Mouse (Mus musculus): ENCODE measurements around the gene Klhl25. TPM values are rescaled to one million over a fixed set of nuclear protein-coding genes. Genes with fewer than 3 reads are reported as not detected.
A peak's percentile ranks its signal among the peaks of the same experiment; 100 is the strongest.
"Not testable (repeated sequence)": the region's sequence is repeated elsewhere in the genome, so short reads cannot be mapped to it uniquely, and the experiment has no call there.

Klhl25 gene
- polyA plus RNA-seq, 1 experiment from 2014 or later, result 29.0 TPM

- Histone ChIP-seq H3K36me3 (peaks cover 46% of the 10 kb centered on the region), H3K4me1 (replicated peaks) (peaks cover 16% of the 10 kb centered on the region)
- not testable (repeated sequence) for H3K27ac ChIP-seq (replicated peaks); H3K4me2 ChIP-seq; ATAC-seq (ENCODE audit: low read depth); H3K4me3 ChIP-seq; H3K9me3 ChIP-seq; H3K9ac ChIP-seq; H3K27me3 ChIP-seq
- WGBS, result 92% methylated on average over 5 of the region's 5 CpGs
Observed at GRCm38 (mm10) chr7:75863248-75863911, 15.3 kb downstream of the Klhl25 start.

GRCm38 (mm10) chr7:75865026-75865425 lies 16.9 kb downstream of the Klhl25 start:
- Histone ChIP-seq H3K4me1 (replicated peaks) (peaks cover 9% of the 10 kb centered on the region), H3K4me3 (no peak overlapping the region), H3K9me3 (peaks cover 5% of the 10 kb centered on the region; the same call in 1 of the 2 replicates), H3K4me2 (no peak overlapping the region), H3K36me3 (peaks cover 56% of the 10 kb centered on the region), H3K9ac (no peak overlapping the region), H3K27me3 (no peaks in the 10 kb centered on the region), H3K27ac (replicated peaks) (no peak overlapping the region)
- WGBS, result 98% methylated on average over 6 of the region's 6 CpGs
- no peak for ATAC-seq (ENCODE audit: low read depth)

- H3K27ac ChIP-seq (replicated peaks), result no peak overlapping the region
- H3K4me3 ChIP-seq, result no peak overlapping the region
- 93% methylated on average over 13 of the region's 13 CpGs for WGBS
- H3K36me3 ChIP-seq, result peaks cover 63% of the 10 kb centered on the region
- no peaks in the 10 kb centered on the region for H3K27me3 ChIP-seq
- no peak overlapping the region for H3K9ac ChIP-seq
- H3K9me3 ChIP-seq, result peaks cover 5% of the 10 kb centered on the region; the same call in 1 of the 2 replicates
- ATAC-seq (ENCODE audit: low read depth), result no peak
- H3K4me1 ChIP-seq (replicated peaks), result peaks cover 14% of the 10 kb centered on the region
- no peak overlapping the region for H3K4me2 ChIP-seq
Observed at GRCm38 (mm10) chr7:75866557-75866956, 18.4 kb downstream of the Klhl25 start.

GRCm38 (mm10) chr7:75868687-75869086 lies 20.6 kb downstream of the Klhl25 start:
- peaks cover 80% of the 10 kb centered on the region for H3K36me3 ChIP-seq
- 87% methylated on average over 2 of the region's 2 CpGs for WGBS

GRCm38 (mm10) chr7:75870551-75870950 lies 22.4 kb downstream of the Klhl25 start:
- Histone ChIP-seq H3K27ac (replicated peaks) (no peak overlapping the region), H3K9me3 (no peaks in the 10 kb centered on the region), H3K36me3 (peaks cover 78% of the 10 kb centered on the region), H3K4me3 (no peak overlapping the region), H3K4me1 (replicated peaks) (peaks cover 14% of the 10 kb centered on the region), H3K9ac (no peak overlapping the region), H3K27me3 (no peaks in the 10 kb centered on the region), H3K4me2 (no peak overlapping the region)
- 72% methylated on average over 9 of the region's 9 CpGs for WGBS
- ATAC-seq (ENCODE audit: low read depth), result no peak

More at GRCm38 (mm10) chr7:75868687-75869086, 20.6 kb downstream of the Klhl25 start:
- H3K27ac ChIP-seq (replicated peaks), result no peak overlapping the region
- no peaks in the 10 kb centered on the region for H3K27me3 ChIP-seq
- no peak overlapping the region for H3K4me2 ChIP-seq
- H3K4me3 ChIP-seq, result no peak overlapping the region
- peaks cover 5% of the 10 kb centered on the region; the same call in 1 of the 2 replicates for H3K9me3 ChIP-seq
- H3K4me1 ChIP-seq (replicated peaks), result peaks cover 14% of the 10 kb centered on the region
- ATAC-seq (ENCODE audit: low read depth), result no peak
- H3K9ac ChIP-seq, result no peak overlapping the region

GRCm38 (mm10) chr7:75872255-75872654 lies 24.1 kb downstream of the Klhl25 start:
- Histone ChIP-seq H3K9ac (no peak overlapping the region), H3K27me3 (no peaks in the 10 kb centered on the region), H3K4me1 (replicated peaks) (peaks cover 9% of the 10 kb centered on the region), H3K36me3 (peaks cover 61% of the 10 kb centered on the region), H3K27ac (replicated peaks) (0 out of 2 replicates have a peak overlapping the region, but pooled peaks have one; percentile 13), H3K4me2 (no peak overlapping the region), H3K9me3 (no peaks in the 10 kb centered on the region), H3K4me3 (no peak overlapping the region)
- ATAC-seq (ENCODE audit: low read depth), result no peak
- 75% methylated on average over 5 of the region's 5 CpGs for WGBS

GRCm38 (mm10) chr7:75872697-75873096 lies 24.6 kb downstream of the Klhl25 start:
- WGBS, result 85% methylated on average over 8 of the region's 8 CpGs
- Histone ChIP-seq H3K9me3 (no peaks in the 10 kb centered on the region), H3K4me2 (no peak overlapping the region), H3K4me1 (replicated peaks) (peaks cover 9% of the 10 kb centered on the region; the same call in 1 of the 2 replicates), H3K27ac (replicated peaks) (0 out of 2 replicates have a peak overlapping the region, but pooled peaks have one; percentile 13), H3K4me3 (no peak overlapping the region), H3K36me3 (peaks cover 57% of the 10 kb centered on the region), H3K27me3 (no peaks in the 10 kb centered on the region), H3K9ac (no peak overlapping the region)
- ATAC-seq (ENCODE audit: low read depth), result no peak

GRCm38 (mm10) chr7:75873216-75873615 lies 25.1 kb downstream of the Klhl25 start:
- WGBS, result 82% methylated on average over 3 of the region's 3 CpGs
- no peak for ATAC-seq (ENCODE audit: low read depth)
- peaks cover 56% of the 10 kb centered on the region for H3K36me3 ChIP-seq
- H3K4me3 ChIP-seq, result no peak overlapping the region
- no peak overlapping the region for H3K27ac ChIP-seq (replicated peaks)
- H3K9ac ChIP-seq, result no peak overlapping the region
- H3K4me1 ChIP-seq (replicated peaks), result peaks cover 9% of the 10 kb centered on the region; the same call in 1 of the 2 replicates
- H3K27me3 ChIP-seq, result no peaks in the 10 kb centered on the region
- H3K4me2 ChIP-seq, result no peak overlapping the region
- H3K9me3 ChIP-seq, result no peaks in the 10 kb centered on the region

GRCm38 (mm10) chr7:75873746-75874145 lies 25.6 kb downstream of the Klhl25 start:
- 93% methylated on average over 7 of the region's 7 CpGs for WGBS
- H3K4me3 ChIP-seq, result no peak overlapping the region
- H3K36me3 ChIP-seq, result peaks cover 51% of the 10 kb centered on the region

GRCm38 (mm10) chr7:75879436-75879835 lies 31.3 kb downstream of the Klhl25 start:
- not testable (repeated sequence) for H3K4me1 ChIP-seq (replicated peaks); H3K4me2 ChIP-seq; ATAC-seq (ENCODE audit: low read depth); H3K4me3 ChIP-seq; H3K9ac ChIP-seq; H3K9me3 ChIP-seq; H3K27me3 ChIP-seq; H3K36me3 ChIP-seq; H3K27ac ChIP-seq (replicated peaks)
- WGBS, result 87% methylated on average over 2 of the region's 2 CpGs

More at GRCm38 (mm10) chr7:75873746-75874145, 25.6 kb downstream of the Klhl25 start:
- H3K9me3 ChIP-seq, result no peaks in the 10 kb centered on the region
- H3K27ac ChIP-seq (replicated peaks), result no peak overlapping the region
- peaks cover 9% of the 10 kb centered on the region; the same call in 1 of the 2 replicates for H3K4me1 ChIP-seq (replicated peaks)
- H3K27me3 ChIP-seq, result no peaks in the 10 kb centered on the region
- ATAC-seq (ENCODE audit: low read depth), result no peak
- no peak overlapping the region for H3K4me2 ChIP-seq
- H3K9ac ChIP-seq, result no peak overlapping the region

- Histone ChIP-seq H3K4me3 (no peak overlapping the region), H3K36me3 (0 out of 2 replicates have a peak, but pooled peaks cover under 1% of the 10 kb centered on the region), H3K9me3 (no peaks in the 10 kb centered on the region), H3K27me3 (no peaks in the 10 kb centered on the region), H3K4me1 (replicated peaks) (peaks cover 6% of the 10 kb centered on the region), H3K9ac (peak overlapping the region; percentile 34; the same call in 1 of the 2 replicates), H3K27ac (replicated peaks) (peak overlapping the region; percentile 56), H3K4me2 (no peak overlapping the region)
- ATAC-seq (ENCODE audit: low read depth), result peak; percentile 60; the same call in 1 of the 2 replicates
- WGBS, result 67% methylated on average over 8 of the region's 8 CpGs
Observed at GRCm38 (mm10) chr7:75880236-75880635, 32.1 kb downstream of the Klhl25 start.

GRCm38 (mm10) chr7:75880650-75881049 lies 32.5 kb downstream of the Klhl25 start:
- Histone ChIP-seq H3K27ac (replicated peaks) (peak overlapping the region; percentile 56), H3K27me3 (no peaks in the 10 kb centered on the region), H3K9me3 (no peaks in the 10 kb centered on the region), H3K4me2 (no peak overlapping the region), H3K36me3 (no peaks in the 10 kb centered on the region), H3K4me3 (no peak overlapping the region), H3K9ac (peak overlapping the region; percentile 34; the same call in 1 of the 2 replicates), H3K4me1 (replicated peaks) (peaks cover 6% of the 10 kb centered on the region)
- ATAC-seq (ENCODE audit: low read depth), result peak; percentile 93
- WGBS, result 4% methylated on average over 8 of the region's 8 CpGs

All from neural tube, embryonic 13.5 days (tissue).